Comparison of ENCODE assay signal across 11 mouse cellular contexts in the genomic region with DNA sequence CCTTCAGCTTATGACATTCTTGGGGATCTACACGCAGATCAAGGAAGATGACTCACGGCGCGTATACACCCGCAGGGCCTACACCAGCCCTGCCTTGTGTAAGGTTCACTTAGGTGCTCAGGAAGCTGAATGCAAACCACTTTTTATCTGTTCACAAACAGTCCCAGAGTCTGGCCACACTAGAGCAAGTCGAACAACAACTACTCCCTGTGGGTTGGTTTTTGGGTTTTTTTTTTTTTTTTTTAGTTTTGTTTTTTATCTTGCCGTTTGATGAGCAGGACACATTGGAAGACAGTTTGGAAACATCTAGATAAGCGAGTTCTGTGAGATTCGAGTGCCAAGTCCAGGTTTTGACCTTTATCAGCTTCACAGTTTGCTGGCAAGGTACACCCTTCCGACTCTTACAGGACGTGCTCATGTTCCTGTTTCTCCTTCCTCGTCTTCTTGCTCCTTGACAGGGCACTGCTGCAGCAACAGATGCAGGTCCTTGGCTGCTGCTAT. TPM values are rescaled to one million over a fixed set of nuclear protein-coding genes. Genes with fewer than 3 reads are reported as not detected.
DNase-seq lines count a peak whose midpoint lies in the region; ATAC-seq and TF ChIP-seq lines count a peak whose summit lies in the region.
"Had no signal": no experiment of that assay in that cellular context is flagged by ENCODE, and none has a peak within 500 bp of the region (broad histone marks: within the 10 kb centered on the region; RNA-seq: fewer than 3 reads in every experiment).

No protein-coding gene starts in this region.

- no peak overlapping the region for H3K27ac ChIP-seq in liver, embryonic 12.5 days
- peak overlapping the region; percentile 63; the same call in 1 of the 2 replicates for H3K27ac ChIP-seq in stomach, postnatal 0 days (replicated peaks)
- no peak overlapping the region for H3K27ac ChIP-seq in heart, embryonic 12.5 days (ENCODE audit: poor library complexity, severe bottlenecking)
- H3K27ac ChIP-seq: embryonic facial prominence, embryonic 12.5 days; heart, embryonic 10.5 days had no signal

- no peak overlapping the region for H3K9ac ChIP-seq in liver, embryonic 12.5 days
- no peak overlapping the region for H3K9ac ChIP-seq in stomach, postnatal 0 days (ENCODE audit: low read length)
- H3K9ac ChIP-seq in heart, embryonic 12.5 days: no peak overlapping the region
- H3K9ac ChIP-seq: embryonic facial prominence, embryonic 12.5 days; lung, embryonic 14.5 days had no signal

- H3K4me3 ChIP-seq in liver, embryonic 12.5 days: no peak overlapping the region
- H3K4me3 ChIP-seq in stomach, postnatal 0 days (ENCODE audit: low read depth, low read length): no peak overlapping the region
- H3K4me3 ChIP-seq in heart, embryonic 12.5 days: no peak overlapping the region
- H3K4me3 ChIP-seq: embryonic facial prominence, embryonic 12.5 days; heart, embryonic 10.5 days had no signal

- no peak for TF ChIP-seq EP300 in stomach, postnatal 0 days (optimal IDR thresholded peaks at IDR 0.05)

- DNase-seq in frontal cortex, postnatal 25 days (ENCODE audit: low spot score in 2 of 2): no peak
- peak; percentile 31 for DNase-seq in brain, adult 2 months (ENCODE audit: low read depth, low spot score)
- DNase-seq in stomach, postnatal 0 days (ENCODE audit: low spot score): peak; percentile 23
- no peak for DNase-seq in kidney, adult 8-10 months
- DNase-seq in adrenal gland, postnatal 10 days: no peak
- DNase-seq: lung, embryonic 14.5 days had no signal

- H3K9me3 ChIP-seq in liver, embryonic 12.5 days (replicated peaks): no peaks in the 10 kb centered on the region
- H3K9me3 ChIP-seq in stomach, postnatal 0 days (ENCODE audit: control insufficient read depth, low read length): no peaks in the 10 kb centered on the region
- H3K9me3 ChIP-seq in heart, embryonic 12.5 days (replicated peaks): no peaks in the 10 kb centered on the region
- H3K9me3 ChIP-seq: embryonic facial prominence, embryonic 12.5 days; heart, embryonic 10.5 days had no signal

- H3K4me1 ChIP-seq in liver, embryonic 12.5 days: peaks cover 10% of the 10 kb centered on the region
- no peaks in the 10 kb centered on the region for H3K4me1 ChIP-seq in stomach, postnatal 0 days (replicated peaks; ENCODE audit: control insufficient read depth, insufficient read depth)
- H3K4me1 ChIP-seq in heart, embryonic 12.5 days (replicated peaks): no peaks in the 10 kb centered on the region
- H3K4me1 ChIP-seq: embryonic facial prominence, embryonic 12.5 days; heart, embryonic 10.5 days had no signal

- no peaks in the 10 kb centered on the region for H3K27me3 ChIP-seq in liver, embryonic 12.5 days (replicated peaks)
- H3K27me3 ChIP-seq in stomach, postnatal 0 days (ENCODE audit: control insufficient read depth, insufficient read depth, low read length): no peaks in the 10 kb centered on the region
- no peaks in the 10 kb centered on the region for H3K27me3 ChIP-seq in heart, embryonic 12.5 days (replicated peaks)
- H3K27me3 ChIP-seq: embryonic facial prominence, embryonic 12.5 days had no signal

- TF ChIP-seq CTCF in stomach, postnatal 0 days (IDR thresholded peaks at IDR 0.05; ENCODE audit: low read depth): no peak

- H3K4me2 ChIP-seq in liver, embryonic 12.5 days: peak overlapping the region; percentile 26
- no peak overlapping the region for H3K4me2 ChIP-seq in stomach, postnatal 0 days (replicated peaks; ENCODE audit: low read depth)
- no peak overlapping the region for H3K4me2 ChIP-seq in heart, embryonic 12.5 days
- H3K4me2 ChIP-seq: embryonic facial prominence, embryonic 12.5 days; lung, embryonic 14.5 days had no signal

- ATAC-seq in frontal cortex, adult (ENCODE audit: low TSS enrichment): peak; percentile 42; the same call in 1 of the 2 replicates
- peak; percentile 77 for ATAC-seq in liver, embryonic 12.5 days
- ATAC-seq in stomach, postnatal 0 days (ENCODE audit: low FRiP score, low TSS enrichment): peak; percentile 89
- no peak for ATAC-seq in heart, embryonic 12.5 days (ENCODE audit: insufficient number of reproducible peaks, low FRiP score)

- WGBS in liver, embryonic 12.5 days (ENCODE audit: insufficient replicate concordance): 25% methylated on average over 12 of the region's 12 CpGs
- WGBS in stomach, postnatal 0 days: 49% methylated on average over 12 of the region's 12 CpGs
- 66% methylated on average over 12 of the region's 12 CpGs for WGBS in heart, embryonic 12.5 days

- no peaks in the 10 kb centered on the region for H3K36me3 ChIP-seq in liver, embryonic 12.5 days
- no peaks in the 10 kb centered on the region for H3K36me3 ChIP-seq in stomach, postnatal 0 days (ENCODE audit: control insufficient read depth, insufficient read depth, low read length)
- peaks cover 2% of the 10 kb centered on the region; the same call in 1 of the 2 replicates for H3K36me3 ChIP-seq in heart, embryonic 12.5 days
- H3K36me3 ChIP-seq: embryonic facial prominence, embryonic 12.5 days; heart, embryonic 10.5 days had no signal

RNA-seq across cellular contexts. Expression of a gene that starts 21.0 kb away (rescaled TPM):
- 5.7 and 6.7 TPM in 2 replicates for polyA plus RNA-seq in liver, embryonic 12.5 days (2016; fragmentation: Nextera tagmentation; extraction: Ambion mirVana)
- 4.6 and 4.8 TPM in 2 replicates for polyA plus RNA-seq in stomach, postnatal 0 days (2015; fragmentation: Nextera tagmentation; extraction: Ambion mirVana)
- 10 to 100 TPM in 1 of 2 experiments, 1 to 10 TPM in 1; 9.5 to 14.5 TPM for total RNA-seq in adrenal gland, postnatal 10 days (2021)
- polyA plus RNA-seq in heart, embryonic 12.5 days (2016; fragmentation: Nextera tagmentation; extraction: Ambion mirVana): 19.9 and 20.6 TPM in 2 replicates

Comparison
In these comparisons a context has a peak if more than half of its experiments do, and no peak if none do; other contexts are left out.
1. DNase-seq: peak in brain, adult 2 months (single experiment) and stomach, postnatal 0 days (single experiment); none in frontal cortex, postnatal 25 days (0 of 2), kidney, adult 8-10 months (0 of 2) and adrenal gland, postnatal 10 days (single experiment).